Mouse (Mus musculus) heart, adult 8-10 months (tissue): ENCODE measurements around the gene Olfr317. TPM values are rescaled to one million over a fixed set of nuclear protein-coding genes. Genes with fewer than 3 reads are reported as not detected.
"Not testable (repeated sequence)": the region's sequence is repeated elsewhere in the genome, so short reads cannot be mapped to it uniquely, and the experiment has no call there.

Experiments used
- DNase-seq: peaks from one replicate; pipeline ENCODE4 v3.0.0; 2022; ENCODE audit warnings: low spot score
- total RNA-seq, 4 experiments: library from RNA; stranded (reverse); gene quantifications; 2 replicates each; pipeline ENCODE4 v1.2.4; 2022

The Olfr317 gene
- total RNA-seq: not detected

GRCm38 (mm10) chr11:58738792-58739262 lies at the start of gene Olfr317:
Olfr317 (minus strand) TSS chr11:58739212.
- DNase-seq: no peak

- no peak for DNase-seq
Measured at GRCm38 (mm10) chr11:58788346-58788745, 49.3 kb upstream of the Olfr317 start.

GRCm38 (mm10) chr11:58787651-58788050 lies 48.6 kb upstream of the Olfr317 start:
- no peak for DNase-seq

GRCm38 (mm10) chr11:58784182-58784581 lies 45.2 kb upstream of the Olfr317 start:
- DNase-seq: no peak

GRCm38 (mm10) chr11:58782480-58783089 lies 43.6 kb upstream of the Olfr317 start, which contains the start of gene Olfr314:
Olfr314 (plus strand) TSS chr11:58782952.
- no peak for DNase-seq

- no peak for DNase-seq
Measured at GRCm38 (mm10) chr11:58772888-58773287, 33.9 kb upstream of the Olfr317 start, which contains the start of gene Olfr315. Olfr315 (plus strand) TSS chr11:58773188.

- DNase-seq: no peak
Measured at GRCm38 (mm10) chr11:58752434-58752833, 13.4 kb upstream of the Olfr317 start, which contains the start of gene Olfr316. Olfr316 (plus strand) TSS chr11:58752734.

- not testable (repeated sequence) for DNase-seq
Measured at GRCm38 (mm10) chr11:58751096-58751495, 12.1 kb upstream of the Olfr317 start.

- no peak for DNase-seq
Measured at GRCm38 (mm10) chr11:58733372-58733771, 5.6 kb downstream of the Olfr317 start.

- not testable (repeated sequence) for DNase-seq
Measured at GRCm38 (mm10) chr11:58727896-58728650, 10.9 kb downstream of the Olfr317 start.

GRCm38 (mm10) chr11:58723914-58724313 lies 15.1 kb downstream of the Olfr317 start, which contains the start of gene Olfr318:
Olfr318 (minus strand) TSS chr11:58724014.
- DNase-seq: no peak

- no peak for DNase-seq
Measured at GRCm38 (mm10) chr11:58719701-58720100, 19.3 kb downstream of the Olfr317 start.

- not testable (repeated sequence) for DNase-seq
Measured at GRCm38 (mm10) chr11:58717723-58718122, 21.3 kb downstream of the Olfr317 start.

GRCm38 (mm10) chr11:58709086-58709485 lies 29.9 kb downstream of the Olfr317 start:
- no peak for DNase-seq

- no peak for DNase-seq
Measured at GRCm38 (mm10) chr11:58698862-58699261, 40.1 kb downstream of the Olfr317 start, which contains the start of gene Olfr319. Olfr319 (plus strand) TSS chr11:58699162.

Other genes with a start within 250 kb of the Olfr317 start
- not detected for gene Olfr332, start 246.7 kb downstream of the Olfr317 start, total RNA-seq
- not detected for gene Olfr331, start 236.6 kb downstream of the Olfr317 start, total RNA-seq
- gene Olfr330, start 204.4 kb downstream of the Olfr317 start, total RNA-seq: not detected
- not detected for gene Olfr329-ps, start 192.8 kb downstream of the Olfr317 start, total RNA-seq
- gene Olfr328, start 183.6 kb downstream of the Olfr317 start, total RNA-seq: not detected
- gene Olfr224, start 168.7 kb downstream of the Olfr317 start, total RNA-seq: not detected
- gene Olfr325, start 161.5 kb downstream of the Olfr317 start, total RNA-seq: not detected
- not detected for gene Olfr324, start 144.1 kb downstream of the Olfr317 start, total RNA-seq
- 1 to 10 TPM; 3.2 to 9.2 (median 6.2) TPM for gene 2210407C18Rik, start 123.1 kb downstream of the Olfr317 start, total RNA-seq
- not detected for gene Olfr323, start 108.7 kb downstream of the Olfr317 start, total RNA-seq
- not detected for gene Trim58, start 98.7 kb downstream of the Olfr317 start, total RNA-seq
- gene Olfr322, start 80.4 kb downstream of the Olfr317 start, total RNA-seq: not detected
- not detected for gene Olfr320, start 58.1 kb downstream of the Olfr317 start, total RNA-seq
- not detected for gene Olfr319, start 40.0 kb downstream of the Olfr317 start, total RNA-seq
- gene Olfr318, start 15.2 kb downstream of the Olfr317 start, total RNA-seq: not detected
- not detected for gene Olfr316, start 13.5 kb upstream of the Olfr317 start, total RNA-seq
- not detected for gene Olfr315, start 34.0 kb upstream of the Olfr317 start, total RNA-seq
- not detected for gene Olfr314, start 43.7 kb upstream of the Olfr317 start, total RNA-seq
- under 1 TPM in 2 of 4 experiments, not detected in 2; 0.52 to 0.69 TPM for gene Fam183b, start 62.7 kb upstream of the Olfr317 start, total RNA-seq
- gene Olfr313, start 75.8 kb upstream of the Olfr317 start, total RNA-seq: not detected
- gene Olfr312, start 90.0 kb upstream of the Olfr317 start, total RNA-seq: not detected
- not detected for gene Olfr311, start 100.0 kb upstream of the Olfr317 start, total RNA-seq
- 1 to 10 TPM; 1.1 to 2.5 (median 1.6) TPM for gene Gm12258, start 107.9 kb upstream of the Olfr317 start, total RNA-seq
- gene 2810021J22Rik, start 128.0 kb upstream of the Olfr317 start, total RNA-seq: 1 to 10 TPM; 1.6 to 3.1 (median 1.9) TPM
- gene Zfp39, start 165.0 kb upstream of the Olfr317 start, total RNA-seq: 1 to 10 TPM; 3.0 to 4.5 (median 4.1) TPM
- gene Btnl10, start 178.7 kb upstream of the Olfr317 start, total RNA-seq: under 1 TPM in 1 of 4 experiments, not detected in 3; 0.09 TPM
- 100 to 1,000 TPM; 165 to 184 (median 175) TPM for gene Rnf187, start 199.7 kb upstream of the Olfr317 start, total RNA-seq
- gene Hist3h2ba, start 209.7 kb upstream of the Olfr317 start, total RNA-seq: 1 to 10 TPM in 3 of 4 experiments, not detected in 1; 1.3 to 1.4 (median 1.3) TPM
- gene Hist3h2a, start 215.5 kb upstream of the Olfr317 start, total RNA-seq: 10 to 100 TPM; 10.5 to 17.8 (median 16.0) TPM
- under 1 TPM in 3 of 4 experiments, not detected in 1; 0.06 to 0.20 (median 0.08) TPM for gene Trim17, start 215.5 kb upstream of the Olfr317 start, total RNA-seq
- 10 to 100 TPM; 14.7 to 18.9 (median 16.5) TPM for gene Trim11, start 238.9 kb upstream of the Olfr317 start, total RNA-seq